Mouse (Mus musculus) embryonic facial prominence, embryonic 11.5 days (tissue): ENCODE results near the gene Cdc34b. TPM values are rescaled to one million over a fixed set of nuclear protein-coding genes. Genes with fewer than 3 reads are reported as not detected.

Source experiments
- ATAC-seq: fragments of 200-750 bp; cut with Nextera tagmentation; replicated peaks from 2 replicates; pipeline ENCODE4 v1.8.0; 2017; ENCODE audit warnings: low read depth; ENCODE audit not compliant: insufficient number of reproducible peaks, low FRiP score, low TSS enrichment
- DNase-seq: peaks from one replicate; pipeline ENCODE4 v3.0.0-alpha.2; 2015; ENCODE audit warnings: low spot score
- H3K27ac ChIP-seq: fragments of 300-500 bp; sonication (generic); replicated peaks from 2 replicates; pipeline ENCODE4 v1.5.1; 2014; ENCODE audit warnings: mild to moderate bottlenecking, low read depth, low read length, control low read depth
- H3K27me3 ChIP-seq: fragments of 300-500 bp; sonication (generic); 2 replicates; pipeline ENCODE4 v1.6.1; 2014; ENCODE audit warnings: mild to moderate bottlenecking, low read length, moderate library complexity, mixed read lengths; ENCODE audit not compliant: control insufficient read depth, insufficient read depth
- H3K36me3 ChIP-seq: fragments of 300-500 bp; sonication (generic); replicated peaks from 2 replicates; pipeline ENCODE4 v1.6.1; 2014; ENCODE audit warnings: low read depth, mild to moderate bottlenecking, low read length, moderate library complexity, mixed read lengths; ENCODE audit not compliant: control insufficient read depth, insufficient read depth
- H3K4me1 ChIP-seq: fragments of 300-500 bp; sonication (generic); 2 replicates; pipeline ENCODE4 v1.6.1; 2014; ENCODE audit warnings: low read length, mixed read lengths; ENCODE audit not compliant: control insufficient read depth, insufficient read depth
- H3K4me2 ChIP-seq: fragments of 300-500 bp; sonication (generic); 2 replicates; pipeline ENCODE4 v1.6.1; 2014; ENCODE audit warnings: low read depth, mild to moderate bottlenecking, control low read depth, low read length, moderate library complexity
- H3K4me3 ChIP-seq: fragments of 300-500 bp; sonication (generic); 2 replicates; pipeline ENCODE4 v1.5.1; 2014; ENCODE audit warnings: low read depth, low read length, control low read depth
- H3K9ac ChIP-seq: fragments of 300-500 bp; sonication (generic); replicated peaks from 2 replicates; pipeline ENCODE4 v1.6.1; 2014; ENCODE audit warnings: mild to moderate bottlenecking, control low read depth, low read length
- H3K9me3 ChIP-seq: fragments of 300-500 bp; sonication (generic); replicated peaks from 2 replicates; pipeline ENCODE4 v1.6.1; 2016; ENCODE audit warnings: mild to moderate bottlenecking, low read length, inconsistent platforms, mixed read lengths; ENCODE audit not compliant: control insufficient read depth
- WGBS: fragments of 180-500 bp; shearing (Covaris S2); extraction: QIAGEN DNeasy Blood & Tissue Kit; methylation state at CpG from one replicate; pipeline ENCODE4 v1.1.7; 2014; 5-methylcytosine and 5-hydroxymethylcytosine counted together
- polyA plus RNA-seq: library from polyadenylated mRNA; unstranded; fragments of >200 nt; fragmentation: Nextera tagmentation; extraction: Ambion mirVana; gene quantifications from 2 replicates; pipeline ENCODE4 v1.2.1, GENCODE M21; 2014

The Cdc34b gene
- polyA plus RNA-seq, 1 experiment from 2014 or later, result 0.29 TPM

GRCm38 (mm10) chr11:94704020-94704419 is 37.6 kb upstream of the Cdc34b start:
- H3K4me3 ChIP-seq, result no peak overlapping the region

GRCm38 (mm10) chr11:94704472-94704871 is 37.1 kb upstream of the Cdc34b start, which contains the start of gene Gm11541:
Gm11541 (minus strand) TSS chr11:94704499.
- no peaks in the 10 kb centered on the region for H3K27me3 ChIP-seq
- no peak for DNase-seq
- H3K4me3 ChIP-seq, result no peak within 1 kb of the TSS
- no peaks in the 10 kb centered on the region for H3K36me3 ChIP-seq
- no peak for ATAC-seq
- 66% methylated on average over 5 of the region's 5 CpGs for WGBS
- no peak within 1 kb of the TSS for H3K4me2 ChIP-seq
- H3K27ac ChIP-seq, result no peak within 1 kb of the TSS
- no peaks in the 10 kb centered on the region; the same call in 1 of the 2 replicates for H3K4me1 ChIP-seq
- no peaks in the 10 kb centered on the region for H3K9me3 ChIP-seq
- H3K9ac ChIP-seq, result no peak within 1 kb of the TSS

More at GRCm38 (mm10) chr11:94704020-94704419, 37.6 kb upstream of the Cdc34b start:
- DNase-seq (no peak), ATAC-seq (no peak)
- WGBS, result 47% methylated on average over 7 of the region's 7 CpGs
- H3K9me3 ChIP-seq, result no peaks in the 10 kb centered on the region
- H3K4me2 ChIP-seq, result no peak overlapping the region
- H3K4me1 ChIP-seq, result no peaks in the 10 kb centered on the region; the same call in 1 of the 2 replicates
- no peaks in the 10 kb centered on the region for H3K36me3 ChIP-seq
- H3K9ac ChIP-seq, result no peak overlapping the region
- no peaks in the 10 kb centered on the region for H3K27me3 ChIP-seq
- no peak overlapping the region for H3K27ac ChIP-seq

GRCm38 (mm10) chr11:94713246-94713860 is 28.2 kb upstream of the Cdc34b start:
- peak; percentile 49 for DNase-seq
- 45% methylated on average over 11 of the region's 11 CpGs for WGBS
- Histone ChIP-seq H3K27me3 (no peaks in the 10 kb centered on the region), H3K36me3 (no peaks in the 10 kb centered on the region), H3K4me3 (no peak overlapping the region), H3K4me2 (no peak overlapping the region), H3K27ac (no peak overlapping the region), H3K4me1 (no peaks in the 10 kb centered on the region), H3K9ac (no peak overlapping the region; the same call in 1 of the 2 replicates), H3K9me3 (no peaks in the 10 kb centered on the region)
- ATAC-seq, result no peak

GRCm38 (mm10) chr11:94715622-94716021 is 26.0 kb upstream of the Cdc34b start:
- Histone ChIP-seq H3K4me3 (no peak overlapping the region), H3K4me2 (no peak overlapping the region), H3K36me3 (no peaks in the 10 kb centered on the region), H3K9me3 (no peaks in the 10 kb centered on the region), H3K9ac (no peak overlapping the region), H3K27ac (no peak overlapping the region), H3K4me1 (no peaks in the 10 kb centered on the region), H3K27me3 (no peaks in the 10 kb centered on the region)
- DNase-seq (no peak), ATAC-seq (no peak)
- 82% methylated on average over 5 of the region's 5 CpGs for WGBS

- Histone ChIP-seq H3K27me3 (no peaks in the 10 kb centered on the region), H3K4me1 (no peaks in the 10 kb centered on the region), H3K4me3 (no peak overlapping the region), H3K4me2 (no peak overlapping the region), H3K27ac (no peak overlapping the region), H3K36me3 (no peaks in the 10 kb centered on the region), H3K9ac (no peak overlapping the region), H3K9me3 (no peaks in the 10 kb centered on the region)
- DNase-seq, result peak; percentile 67
- no peak for ATAC-seq
- WGBS, result 11% methylated on average over 9 of the region's 9 CpGs
Observed at GRCm38 (mm10) chr11:94716754-94717153, 24.8 kb upstream of the Cdc34b start.

GRCm38 (mm10) chr11:94717239-94717638 is 24.3 kb upstream of the Cdc34b start:
- Histone ChIP-seq H3K27me3 (no peaks in the 10 kb centered on the region), H3K9me3 (no peaks in the 10 kb centered on the region), H3K27ac (no peak overlapping the region), H3K9ac (no peak overlapping the region), H3K4me2 (no peak overlapping the region), H3K4me3 (no peak overlapping the region), H3K4me1 (no peaks in the 10 kb centered on the region), H3K36me3 (no peaks in the 10 kb centered on the region)
- ATAC-seq (no peak), DNase-seq (no peak)
- WGBS, result 39% methylated on average over 11 of the region's 11 CpGs

- DNase-seq (no peak), ATAC-seq (no peak)
- Histone ChIP-seq H3K4me1 (no peaks in the 10 kb centered on the region), H3K9me3 (no peaks in the 10 kb centered on the region), H3K36me3 (no peaks in the 10 kb centered on the region), H3K27me3 (no peaks in the 10 kb centered on the region), H3K27ac (no peak overlapping the region), H3K4me3 (no peak overlapping the region), H3K9ac (no peak overlapping the region), H3K4me2 (no peak overlapping the region)
- 91% methylated on average over 7 of the region's 7 CpGs for WGBS
Observed at GRCm38 (mm10) chr11:94718113-94718909, 23.3 kb upstream of the Cdc34b start.

- H3K9me3 ChIP-seq, result no peaks in the 10 kb centered on the region
- ATAC-seq, result no peak
- no peaks in the 10 kb centered on the region for H3K4me1 ChIP-seq
- no peak overlapping the region for H3K27ac ChIP-seq
- no peaks in the 10 kb centered on the region for H3K27me3 ChIP-seq
- no peak overlapping the region for H3K4me3 ChIP-seq
- H3K36me3 ChIP-seq, result no peaks in the 10 kb centered on the region
- H3K4me2 ChIP-seq, result no peak overlapping the region
- no peak overlapping the region for H3K9ac ChIP-seq
- DNase-seq, result no peak
- WGBS, result 93% methylated on average over 2 of the region's 2 CpGs
Observed at GRCm38 (mm10) chr11:94719216-94719615, 22.4 kb upstream of the Cdc34b start.
